Mouse (Mus musculus) hindbrain, postnatal 0 days (tissue): ENCODE results near the gene Prpf38b. TPM values are rescaled to one million over a fixed set of nuclear protein-coding genes. Genes with fewer than 3 reads are reported as not detected.

ENCODE experiments used
- ATAC-seq: fragments of 200-750 bp; cut with Nextera tagmentation; 2 replicates; pipeline ENCODE4 v1.8.0; 2017; ENCODE audit warnings: mild to moderate bottlenecking, moderate TSS enrichment, moderate library complexity
- DNase-seq: peaks from one replicate; pipeline ENCODE4 v3.0.0-alpha.2; 2015; ENCODE audit warnings: low spot score
- H3K27ac ChIP-seq: fragments of 300-500 bp; sonication (generic); 2 replicates; pipeline ENCODE4 v1.5.1; 2014; ENCODE audit warnings: mild to moderate bottlenecking
- H3K27me3 ChIP-seq: fragments of 300-500 bp; sonication (generic); 2 replicates; pipeline ENCODE4 v1.6.1; 2014; ENCODE audit warnings: low read length, mixed read lengths; ENCODE audit not compliant: insufficient read depth
- H3K36me3 ChIP-seq: fragments of 300-500 bp; sonication (generic); 2 replicates; pipeline ENCODE4 v1.6.1; 2014; ENCODE audit warnings: low read length, mixed read lengths; ENCODE audit not compliant: insufficient read depth
- H3K4me1 ChIP-seq: fragments of 300-500 bp; sonication (generic); 2 replicates; pipeline ENCODE4 v1.6.1; 2014; ENCODE audit warnings: antibody characterized with exemption, low read length, mixed read lengths; ENCODE audit not compliant: insufficient read depth
- H3K4me2 ChIP-seq: fragments of 300-500 bp; sonication (generic); 2 replicates; pipeline ENCODE4 v1.6.1; 2014; ENCODE audit warnings: low read depth, mild to moderate bottlenecking, low read length, moderate library complexity, mixed read lengths
- H3K4me3 ChIP-seq: fragments of 300-500 bp; sonication (generic); 2 replicates; pipeline ENCODE4 v1.5.1; 2014; ENCODE audit warnings: low read length
- H3K9ac ChIP-seq: fragments of 300-500 bp; sonication (generic); replicated peaks from 2 replicates; pipeline ENCODE4 v1.6.1; 2014; ENCODE audit warnings: mild to moderate bottlenecking, low read length, moderate library complexity, mixed read lengths
- H3K9me3 ChIP-seq: fragments of 300-500 bp; sonication (generic); 2 replicates; pipeline ENCODE4 v1.6.1; 2016; ENCODE audit warnings: low read length, mixed read lengths
- CTCF ChIP-seq: IDR thresholded peaks from 2 replicates; pipeline ENCODE4 v1.5.1; 2016; ENCODE audit warnings: antibody characterized with exemption, control low read depth, low read depth
- WGBS: fragments of 180-500 bp; shearing (Covaris S2); extraction: QIAGEN DNeasy Blood & Tissue Kit; methylation state at CpG from one replicate; pipeline ENCODE4 v1.1.7; 2014; 5-methylcytosine and 5-hydroxymethylcytosine counted together
- polyA plus RNA-seq: library from polyadenylated mRNA; unstranded; fragments of >200 nt; fragmentation: Nextera tagmentation; extraction: Ambion mirVana; gene quantifications from 2 replicates; pipeline ENCODE4 v1.2.1, GENCODE M21; 2015
- total RNA-seq: library from RNA; depleted of rRNA; stranded (reverse); fragments of >200 nt; gene quantifications from 2 replicates; pipeline ENCODE4 v1.2.3, GENCODE M21; 2014

Prpf38b gene
- total and polyA plus RNA-seq, 2 experiments from 2014 or later, result 26.7 to 39.4 TPM

- H3K9me3 ChIP-seq, result no peaks in the 10 kb centered on the region
- no peaks in the 10 kb centered on the region for H3K36me3 ChIP-seq
- WGBS, result 51% methylated on average over 28 of the region's 28 CpGs
- no peak overlapping the region for H3K4me3 ChIP-seq
- no peak for TF ChIP-seq CTCF
- DNase-seq, result peak; percentile 15
- no peak overlapping the region for H3K27ac ChIP-seq
- no peaks in the 10 kb centered on the region for H3K27me3 ChIP-seq
- peak; percentile 32; the same call in 1 of the 2 replicates for ATAC-seq
- H3K4me1 ChIP-seq, result peaks cover 4% of the 10 kb centered on the region; the same call in 1 of the 2 replicates
- peak overlapping the region; percentile 12; the same call in 1 of the 2 replicates for H3K4me2 ChIP-seq
- H3K9ac ChIP-seq, result no peak overlapping the region
These were observed 30.7 kb downstream of the Prpf38b start for GRCm38 (mm10) chr3:108880544-108881507.

DNA sequence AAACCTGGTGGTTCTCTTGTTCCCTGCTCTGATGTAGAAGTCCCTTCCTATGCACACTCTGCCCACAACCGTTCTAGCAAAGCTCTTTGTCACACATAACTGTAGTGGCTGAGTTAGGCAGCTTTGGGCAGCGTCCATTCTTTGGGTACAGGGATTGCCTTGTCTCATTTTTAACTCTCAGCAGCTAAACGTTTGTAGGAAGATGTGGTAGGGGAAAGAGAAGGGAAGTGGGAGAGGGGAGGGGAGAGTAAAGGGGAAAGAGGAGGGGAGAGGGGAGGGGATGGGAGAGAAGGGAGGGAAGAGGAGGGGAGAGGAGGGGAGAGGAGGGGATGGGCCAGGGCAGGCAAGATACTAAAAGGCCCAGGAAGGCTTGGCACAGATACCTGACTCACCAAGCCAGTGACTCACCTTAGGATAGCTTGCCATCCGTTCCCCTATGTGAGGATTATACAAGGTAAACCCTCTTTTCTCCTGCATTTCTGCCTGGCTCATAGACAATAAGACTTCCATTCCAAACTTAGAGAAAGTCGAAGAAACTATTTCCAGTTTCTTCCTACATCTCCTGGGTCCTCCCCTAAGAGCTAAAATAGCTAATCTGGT lies 31.6 kb downstream of the Prpf38b start:
- ATAC-seq (no peak), DNase-seq (no peak)
- no peaks in the 10 kb centered on the region for H3K27me3 ChIP-seq
- no peaks in the 10 kb centered on the region for H3K36me3 ChIP-seq
- H3K27ac ChIP-seq, result no peak overlapping the region
- TF ChIP-seq CTCF, result no peak
- H3K9me3 ChIP-seq, result no peaks in the 10 kb centered on the region
- no peak overlapping the region for H3K9ac ChIP-seq
- peaks cover 4% of the 10 kb centered on the region; the same call in 1 of the 2 replicates for H3K4me1 ChIP-seq
- 61% methylated on average over 5 of the region's 5 CpGs for WGBS
- no peak overlapping the region for H3K4me2 ChIP-seq
- no peak overlapping the region for H3K4me3 ChIP-seq

- no peak overlapping the region for H3K4me2 ChIP-seq
- H3K4me1 ChIP-seq, result peaks cover 4% of the 10 kb centered on the region; the same call in 1 of the 2 replicates
- H3K36me3 ChIP-seq, result no peaks in the 10 kb centered on the region
- ATAC-seq, result no peak
- no peaks in the 10 kb centered on the region for H3K9me3 ChIP-seq
- TF ChIP-seq CTCF, result no peak
- H3K9ac ChIP-seq, result no peak overlapping the region
- peak; percentile 43 for DNase-seq
- WGBS, result 28% methylated on average over 2 of the region's 2 CpGs
- no peak overlapping the region for H3K4me3 ChIP-seq
- no peaks in the 10 kb centered on the region for H3K27me3 ChIP-seq
- H3K27ac ChIP-seq, result no peak overlapping the region
These were observed 32.4 kb downstream of the Prpf38b start for GRCm38 (mm10) chr3:108879129-108879528.

GRCm38 (mm10) chr3:108870631-108871030 lies 40.9 kb downstream of the Prpf38b start:
- 80% methylated on average over 6 of the region's 6 CpGs for WGBS
- no peak overlapping the region for H3K4me3 ChIP-seq
- H3K9ac ChIP-seq, result no peak overlapping the region
- H3K27ac ChIP-seq, result no peak overlapping the region
- no peaks in the 10 kb centered on the region for H3K4me1 ChIP-seq
- H3K4me2 ChIP-seq, result no peak overlapping the region
- no peaks in the 10 kb centered on the region for H3K27me3 ChIP-seq
- DNase-seq (no peak), ATAC-seq (no peak)
- H3K9me3 ChIP-seq, result no peaks in the 10 kb centered on the region
- no peaks in the 10 kb centered on the region for H3K36me3 ChIP-seq
- no peak for TF ChIP-seq CTCF

- Histone ChIP-seq H3K4me3 (no peak overlapping the region), H3K27ac (no peak overlapping the region), H3K27me3 (no peaks in the 10 kb centered on the region), H3K36me3 (no peaks in the 10 kb centered on the region), H3K4me1 (no peaks in the 10 kb centered on the region), H3K4me2 (no peak overlapping the region), H3K9ac (no peak overlapping the region), H3K9me3 (no peaks in the 10 kb centered on the region)
- no peak for TF ChIP-seq CTCF
- 94% methylated on average over 3 of the region's 3 CpGs for WGBS
- ATAC-seq, result no peak
- DNase-seq, result no peak
These were observed 44.1 kb downstream of the Prpf38b start for GRCm38 (mm10) chr3:108867449-108867848.

GRCm38 (mm10) chr3:108865676-108866075 lies 45.9 kb downstream of the Prpf38b start:
- TF ChIP-seq CTCF, result no peak
- Histone ChIP-seq H3K4me2 (no peak overlapping the region), H3K27me3 (no peaks in the 10 kb centered on the region), H3K9ac (no peak overlapping the region), H3K36me3 (no peaks in the 10 kb centered on the region), H3K4me3 (no peak overlapping the region), H3K27ac (no peak overlapping the region), H3K9me3 (no peaks in the 10 kb centered on the region), H3K4me1 (no peaks in the 10 kb centered on the region)
- WGBS, result 95% methylated on average over 3 of the region's 3 CpGs
- no peak for ATAC-seq
- DNase-seq, result no peak
